Mouse (Mus musculus): ENCODE measurements around the gene Prkg1. TPM values are rescaled to one million over a fixed set of nuclear protein-coding genes. Genes with fewer than 3 reads are reported as not detected.
A peak's percentile ranks its signal among the peaks of the same experiment; 100 is the strongest.

Prkg1 gene
- total RNA-seq, 1 experiment from 2014 or later: 1.5 TPM

GRCm38 (mm10) chr19:31026797-31027196 is 738.0 kb downstream of the Prkg1 start:
- ATAC-seq (ENCODE audit: extremely low read depth, insufficient number of reproducible peaks, low FRiP score, poor library complexity, severe bottlenecking): no peak

GRCm38 (mm10) chr19:31011528-31012133 is 753.2 kb downstream of the Prkg1 start:
- no peak for ATAC-seq (ENCODE audit: extremely low read depth, insufficient number of reproducible peaks, low FRiP score, poor library complexity, severe bottlenecking)

DNA sequence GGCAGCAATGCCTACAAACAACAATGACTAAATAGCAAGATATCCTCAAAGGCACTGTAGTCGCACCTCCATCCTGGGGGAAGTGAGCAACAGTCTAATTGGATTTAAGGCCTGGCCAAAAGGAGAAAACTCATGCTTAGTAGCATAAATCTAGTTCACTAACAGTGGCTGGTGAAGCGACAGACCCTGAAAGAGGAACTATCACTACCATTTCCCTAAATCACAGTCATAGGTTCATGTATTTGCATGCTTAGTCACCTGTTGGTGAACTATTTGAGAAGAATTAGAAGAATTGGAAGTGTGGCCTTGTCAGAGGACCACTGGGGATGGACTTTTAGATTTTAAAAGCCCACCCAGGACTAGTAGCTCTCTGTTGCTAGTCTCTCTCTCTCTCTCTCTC is 766.3 kb downstream of the Prkg1 start:
- ATAC-seq (ENCODE audit: extremely low read depth, insufficient number of reproducible peaks, low FRiP score, poor library complexity, severe bottlenecking): peak; percentile 51; the same call in 1 of the 2 replicates

- no peak for ATAC-seq (ENCODE audit: extremely low read depth, insufficient number of reproducible peaks, low FRiP score, poor library complexity, severe bottlenecking)
Measured at GRCm38 (mm10) chr19:30990390-30990789, 774.4 kb downstream of the Prkg1 start.

DNA sequence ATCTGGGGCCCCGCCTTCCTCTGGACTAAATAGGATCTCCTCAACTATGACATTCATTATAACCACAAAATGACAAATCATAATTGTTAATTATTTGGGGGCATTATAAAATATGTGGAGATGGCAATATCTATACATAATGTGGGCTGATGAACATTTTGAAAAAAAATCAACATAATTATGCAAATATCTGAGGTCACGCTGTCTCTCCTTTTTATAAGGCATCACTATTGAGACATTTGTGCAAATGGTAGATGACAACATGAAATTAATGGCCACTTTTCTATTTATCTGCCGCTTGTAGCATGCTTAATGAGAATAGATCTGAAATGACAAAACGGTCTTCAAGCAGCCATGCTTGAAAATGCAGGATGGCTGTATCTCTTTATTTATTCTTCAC is 782.4 kb downstream of the Prkg1 start:
- no peak for ATAC-seq (ENCODE audit: extremely low read depth, insufficient number of reproducible peaks, low FRiP score, poor library complexity, severe bottlenecking)

DNA sequence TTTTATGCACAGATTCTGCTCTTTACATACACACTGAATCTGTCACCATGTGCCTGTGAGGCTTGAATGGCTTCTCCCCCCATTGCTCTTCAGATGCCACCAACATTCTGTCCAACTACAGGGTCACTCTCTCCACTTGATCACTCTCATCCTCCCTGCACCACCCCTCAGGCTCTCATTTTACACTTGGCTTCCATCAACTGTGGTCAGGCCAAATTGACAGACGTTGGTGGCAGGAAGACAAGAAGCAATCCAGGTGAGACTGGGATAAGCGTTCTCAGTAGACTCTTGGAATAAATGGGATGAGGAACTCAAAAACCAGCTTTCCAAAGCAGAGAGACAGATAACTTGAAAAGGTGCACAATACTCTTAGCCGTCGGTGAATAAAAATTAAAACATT is 786.7 kb downstream of the Prkg1 start:
- ATAC-seq (ENCODE audit: extremely low read depth, insufficient number of reproducible peaks, low FRiP score, poor library complexity, severe bottlenecking): no peak

DNA sequence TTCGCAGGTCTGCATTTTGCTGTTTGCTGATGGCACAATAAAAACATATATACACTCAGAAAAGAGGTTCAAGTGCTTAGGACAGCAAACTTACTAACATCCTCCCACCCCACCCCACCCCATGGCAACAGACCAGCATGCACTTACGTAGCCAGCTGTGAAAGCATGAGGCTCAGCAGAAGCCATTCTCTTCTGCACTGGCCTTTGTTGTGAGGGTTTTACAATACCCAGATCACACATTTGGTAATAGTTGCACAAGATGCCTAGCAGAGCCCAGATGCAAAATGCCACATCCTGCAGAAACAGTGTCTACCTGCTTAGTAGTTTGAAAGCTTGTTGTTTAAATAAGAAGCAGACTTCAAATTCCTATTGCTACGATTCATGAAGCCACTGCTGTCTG is 814.2 kb downstream of the Prkg1 start:
- no peak for ATAC-seq (ENCODE audit: extremely low read depth, insufficient number of reproducible peaks, low FRiP score, poor library complexity, severe bottlenecking)

DNA sequence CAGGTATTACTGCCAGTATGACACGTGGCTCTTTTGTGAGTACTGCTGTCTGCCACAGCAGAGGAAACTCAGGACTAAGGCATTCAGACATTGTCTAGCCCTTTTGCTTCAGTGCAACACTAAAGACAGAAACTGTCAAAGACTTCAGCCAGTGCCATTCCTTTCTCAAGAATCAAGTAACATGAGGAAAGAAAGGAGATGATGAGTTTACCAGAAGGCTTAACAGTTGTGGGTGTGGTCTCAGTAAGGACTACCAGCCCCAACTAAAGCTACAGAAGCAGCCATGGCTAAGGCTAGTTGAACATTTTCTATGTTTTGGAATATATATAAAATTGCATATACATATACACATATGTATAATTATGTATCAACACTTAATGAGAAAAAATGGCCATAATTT is 816.6 kb downstream of the Prkg1 start:
- no peak for ATAC-seq (ENCODE audit: extremely low read depth, insufficient number of reproducible peaks, low FRiP score, poor library complexity, severe bottlenecking)

GRCm38 (mm10) chr19:30942369-30942992 is 822.4 kb downstream of the Prkg1 start:
- no peak for ATAC-seq (ENCODE audit: extremely low read depth, insufficient number of reproducible peaks, low FRiP score, poor library complexity, severe bottlenecking)

- no peak for ATAC-seq (ENCODE audit: extremely low read depth, insufficient number of reproducible peaks, low FRiP score, poor library complexity, severe bottlenecking)
Measured at GRCm38 (mm10) chr19:30938058-30938457, 826.8 kb downstream of the Prkg1 start.

GRCm38 (mm10) chr19:30931469-30932192 is 833.2 kb downstream of the Prkg1 start:
- no peak for ATAC-seq (ENCODE audit: extremely low read depth, insufficient number of reproducible peaks, low FRiP score, poor library complexity, severe bottlenecking)

DNA sequence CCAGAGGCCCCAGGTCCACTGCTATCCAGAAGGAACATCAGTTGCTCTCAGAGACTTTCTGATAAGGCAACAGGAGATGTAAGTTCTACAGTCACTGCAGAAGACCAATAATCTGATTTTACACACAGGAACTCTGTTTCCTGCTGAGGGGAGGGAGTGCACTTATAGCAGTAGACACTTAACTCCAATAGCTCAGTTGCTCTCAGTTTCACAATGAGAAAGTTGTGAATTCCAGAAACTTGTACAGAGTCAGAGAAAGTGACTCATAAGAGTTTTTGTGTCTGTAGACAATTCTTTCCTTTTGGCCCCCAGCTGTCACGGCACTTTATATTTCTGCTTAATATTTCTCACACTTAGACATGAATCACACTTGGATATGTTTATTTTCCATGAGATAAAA is 840.8 kb downstream of the Prkg1 start:
- ATAC-seq (ENCODE audit: extremely low read depth, insufficient number of reproducible peaks, low FRiP score, poor library complexity, severe bottlenecking): no peak

DNA sequence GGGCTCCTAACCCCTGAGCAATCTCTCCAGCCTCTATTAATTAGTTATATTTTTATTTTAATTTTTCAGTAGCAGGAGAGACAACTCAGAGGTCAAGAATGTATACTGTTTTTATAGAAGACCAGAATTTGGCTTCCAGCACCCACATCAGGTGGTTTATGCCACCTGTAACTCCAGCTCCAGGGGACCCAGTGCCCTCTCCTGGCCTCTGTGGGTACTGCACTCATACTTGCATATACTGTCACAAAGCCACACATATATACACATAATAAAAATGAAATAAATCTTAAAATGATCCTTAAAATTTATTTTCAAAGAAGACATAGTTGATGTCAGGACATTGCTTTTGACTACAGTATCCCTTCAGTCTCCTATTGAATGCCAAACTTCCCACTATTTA is 862.5 kb downstream of the Prkg1 start:
- no peak for ATAC-seq (ENCODE audit: extremely low read depth, insufficient number of reproducible peaks, low FRiP score, poor library complexity, severe bottlenecking)

- ATAC-seq (ENCODE audit: extremely low read depth, insufficient number of reproducible peaks, low FRiP score, poor library complexity, severe bottlenecking): no peak
Measured at GRCm38 (mm10) chr19:30901025-30901424, 863.8 kb downstream of the Prkg1 start.

GRCm38 (mm10) chr19:30890377-30890776 is 874.5 kb downstream of the Prkg1 start:
- no peak for ATAC-seq (ENCODE audit: extremely low read depth, insufficient number of reproducible peaks, low FRiP score, poor library complexity, severe bottlenecking)

DNA sequence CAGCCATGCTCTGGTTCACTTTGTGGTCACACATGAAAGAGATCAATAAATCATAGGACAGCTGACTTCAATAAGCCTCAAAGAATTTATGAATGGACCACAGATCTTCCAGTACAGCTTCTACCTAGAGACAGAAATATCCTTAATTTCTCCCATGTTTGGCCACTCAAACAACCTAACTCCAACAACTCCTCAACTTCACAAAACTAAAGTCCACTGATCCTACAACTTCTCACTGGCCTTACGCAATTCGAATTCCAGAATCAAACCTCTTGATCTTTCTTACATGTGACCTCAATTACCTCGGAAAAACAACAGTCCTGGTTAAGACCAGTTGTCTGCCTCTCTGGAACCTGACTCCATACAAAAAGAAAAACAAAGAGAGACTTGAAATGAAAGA is 875.0 kb downstream of the Prkg1 start:
- ATAC-seq (ENCODE audit: extremely low read depth, insufficient number of reproducible peaks, low FRiP score, poor library complexity, severe bottlenecking): no peak

DNA sequence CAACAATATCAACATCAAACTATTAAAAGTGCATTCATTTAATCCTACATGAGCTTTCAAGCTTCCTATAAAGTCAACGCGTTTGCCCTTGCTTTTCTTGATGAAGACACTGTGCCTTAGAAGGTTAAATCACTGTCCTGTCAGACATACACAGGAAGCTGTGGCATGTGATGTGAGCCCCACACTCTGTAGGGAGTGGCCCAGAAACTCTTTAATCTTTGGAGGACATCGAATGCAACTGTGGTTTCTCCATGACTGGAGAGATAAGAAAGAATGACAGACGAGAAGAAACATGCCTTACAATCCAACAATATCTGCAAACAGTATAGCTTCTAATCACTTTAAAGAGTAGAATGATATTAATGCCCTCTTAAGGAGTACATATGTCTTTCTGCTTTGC is 903.4 kb downstream of the Prkg1 start:
- no peak for ATAC-seq (ENCODE audit: extremely low read depth, insufficient number of reproducible peaks, low FRiP score, poor library complexity, severe bottlenecking)

DNA sequence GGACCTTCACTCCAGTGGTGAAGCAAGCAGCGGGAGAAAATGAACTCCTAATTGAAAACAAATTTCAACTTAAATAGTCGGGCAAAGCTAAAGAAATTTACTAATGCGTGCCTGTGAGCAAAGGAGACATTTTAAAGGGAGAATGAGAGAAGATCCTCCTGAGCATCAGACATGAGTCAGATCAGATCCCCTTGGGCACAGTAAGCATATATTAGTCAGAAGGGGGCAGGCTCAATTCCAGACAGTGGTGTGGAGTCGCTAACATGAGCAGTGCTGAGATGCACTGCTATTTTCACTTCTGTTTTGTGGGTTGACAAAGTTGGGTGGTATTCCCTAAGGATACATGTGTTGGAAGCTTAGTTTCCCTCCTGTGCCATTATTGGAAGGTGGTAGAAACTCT is 913.8 kb downstream of the Prkg1 start:
- ATAC-seq (ENCODE audit: extremely low read depth, insufficient number of reproducible peaks, low FRiP score, poor library complexity, severe bottlenecking): no peak

DNA sequence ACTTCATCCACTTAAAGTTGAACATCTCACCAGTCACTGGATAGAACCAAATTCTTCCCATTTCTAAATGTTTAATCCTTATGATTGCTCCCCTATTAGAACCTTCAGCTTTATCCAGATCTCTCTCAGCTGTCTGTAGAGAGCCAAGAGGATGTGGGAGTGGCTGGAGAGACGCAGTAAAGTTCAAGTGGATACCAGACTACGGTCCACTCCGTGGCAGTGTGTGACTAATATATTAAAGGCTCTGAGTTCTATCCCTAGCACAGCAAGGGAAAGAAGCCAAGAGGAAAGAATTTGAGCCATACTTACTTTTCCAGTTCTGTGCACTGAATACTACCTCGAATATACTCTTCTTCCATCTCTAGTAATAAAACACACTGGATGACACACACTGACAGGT is 919.9 kb downstream of the Prkg1 start:
- no peak for ATAC-seq (ENCODE audit: extremely low read depth, insufficient number of reproducible peaks, low FRiP score, poor library complexity, severe bottlenecking)

DNA sequence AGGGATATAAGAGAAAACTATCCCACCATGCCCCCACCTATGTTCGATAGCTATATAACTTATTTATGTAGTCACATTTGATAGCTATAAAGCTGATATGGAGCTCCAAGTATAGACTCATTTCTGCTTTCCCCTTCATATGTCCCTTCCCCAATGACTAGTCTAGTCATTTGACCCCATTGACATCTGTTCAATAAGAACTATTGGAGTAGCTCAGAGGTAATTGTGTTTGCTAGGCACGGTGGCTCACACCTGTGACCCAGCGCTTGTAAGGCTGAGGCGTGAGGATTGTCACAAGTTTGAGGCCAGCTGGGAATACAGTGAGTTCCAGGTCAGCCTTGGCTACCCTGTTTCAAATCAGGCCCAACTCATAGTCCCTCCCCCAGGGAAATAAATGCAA is 921.2 kb downstream of the Prkg1 start:
- no peak for ATAC-seq (ENCODE audit: extremely low read depth, insufficient number of reproducible peaks, low FRiP score, poor library complexity, severe bottlenecking)
